Mouse (Mus musculus): ENCODE results near the gene Eif2b3. TPM values are rescaled to one million over a fixed set of nuclear protein-coding genes. Genes with fewer than 3 reads are reported as not detected.

The Eif2b3 gene
- polyA plus RNA-seq, 1 experiment from 2014 or later: 46.3 TPM

DNA sequence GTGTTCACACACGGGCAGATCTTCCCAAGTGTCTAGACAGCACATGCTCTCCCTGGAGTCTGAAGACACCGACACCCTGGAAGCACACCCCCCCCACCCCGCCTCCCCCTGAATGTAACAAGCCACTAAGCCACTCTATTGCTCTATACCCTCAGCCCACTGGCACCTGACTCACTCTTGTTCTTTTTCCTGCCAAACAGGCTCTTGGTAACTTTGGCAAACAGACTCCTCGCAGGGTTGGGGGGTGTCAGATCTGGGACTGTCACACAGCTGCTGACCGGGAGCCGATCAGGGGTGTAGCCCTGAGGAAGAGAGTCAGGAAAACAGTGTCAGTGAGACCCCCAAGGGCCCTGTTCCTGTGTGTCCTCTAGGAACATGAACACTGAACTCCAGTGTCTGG is 112.0 kb downstream of the Eif2b3 start:
- Histone ChIP-seq H3K27ac (peak overlapping the region; percentile 66), H3K4me2 (peak overlapping the region; percentile 78), H3K36me3 (peaks cover 34% of the 10 kb centered on the region), H3K27me3 (peaks cover 2% of the 10 kb centered on the region; the same call in 1 of the 2 replicates), H3K4me1 (replicated peaks) (peaks cover 40% of the 10 kb centered on the region), H3K9ac (peak overlapping the region; percentile 90; the same call in 1 of the 2 replicates), H3K4me3 (no peak overlapping the region), H3K9me3 (no peaks in the 10 kb centered on the region)
- 48% methylated on average over 6 of the region's 6 CpGs for WGBS
- ATAC-seq (ENCODE audit: low FRiP score): no peak

DNA sequence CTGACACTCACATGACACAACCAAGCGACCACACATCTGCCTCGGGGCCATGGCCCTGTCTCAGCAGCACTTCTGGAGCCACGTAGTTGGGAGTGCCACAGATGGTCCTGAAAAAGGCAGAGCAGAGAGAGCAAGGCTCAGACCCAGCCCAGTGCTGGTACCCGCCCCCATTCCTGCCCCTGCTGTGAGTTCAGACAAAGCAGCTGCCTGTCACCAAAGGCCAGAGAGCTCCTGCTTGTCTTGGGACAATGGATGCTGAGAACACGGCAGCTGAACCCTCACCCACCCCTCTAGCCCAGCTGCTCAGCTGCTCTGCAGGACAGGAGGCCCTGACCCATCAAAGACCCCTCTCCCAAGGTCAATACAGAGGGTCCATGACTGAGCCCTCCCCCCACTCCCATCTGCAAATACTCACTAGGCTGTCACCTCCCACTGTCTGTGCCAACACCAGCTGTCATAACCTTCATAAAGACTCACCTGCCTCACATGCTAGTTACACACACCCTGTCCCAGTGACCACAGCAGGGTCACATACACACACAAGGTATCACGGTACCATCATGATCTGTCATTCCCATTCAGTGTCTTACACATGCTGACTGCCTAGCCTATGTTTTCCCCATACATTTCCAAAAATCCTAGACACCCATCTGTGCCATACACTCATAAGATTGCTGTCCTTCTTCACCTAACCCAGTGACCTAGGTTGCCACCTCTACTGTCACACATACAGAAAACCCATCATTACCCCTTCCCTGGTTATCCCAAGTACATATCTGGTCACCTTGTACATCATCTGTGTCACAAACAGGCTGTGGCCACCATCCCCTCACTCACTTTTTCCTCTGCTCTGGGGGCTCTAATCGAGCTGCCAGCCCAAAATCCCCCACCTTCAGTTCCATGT is 112.9 kb downstream of the Eif2b3 start:
- H3K36me3 ChIP-seq: peaks cover 33% of the 10 kb centered on the region

DNA sequence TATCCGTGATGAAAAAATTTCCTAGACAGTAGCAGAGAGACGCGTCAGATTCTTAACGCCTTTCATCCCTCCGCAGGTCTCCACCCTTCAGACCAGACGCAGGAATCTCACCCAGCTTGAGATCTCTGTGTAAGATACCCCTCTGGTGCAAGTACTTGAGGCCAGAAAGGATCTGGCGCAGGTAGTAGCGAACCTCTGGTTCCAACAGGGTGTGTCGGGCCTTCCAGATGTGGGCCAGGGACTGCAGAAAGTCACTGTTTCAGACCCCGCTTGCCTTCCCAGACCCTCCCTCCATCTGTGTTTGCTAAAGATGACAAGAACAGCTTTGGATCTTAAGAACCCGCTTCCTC is 113.6 kb downstream of the Eif2b3 start:
- Histone ChIP-seq H3K27me3 (peaks cover 2% of the 10 kb centered on the region; the same call in 1 of the 2 replicates), H3K4me3 (peak overlapping the region; percentile 80), H3K9ac (peak overlapping the region; percentile 90), H3K27ac (peak overlapping the region; percentile 89; the same call in 1 of the 2 replicates), H3K9me3 (no peaks in the 10 kb centered on the region), H3K36me3 (peaks cover 31% of the 10 kb centered on the region), H3K4me2 (peak overlapping the region; percentile 78), H3K4me1 (replicated peaks) (peaks cover 39% of the 10 kb centered on the region)
- 6% methylated on average over 11 of the region's 11 CpGs for WGBS
- no peak for ATAC-seq (ENCODE audit: low FRiP score)

More for the DNA sequence above, 112.9 kb downstream of the Eif2b3 start:
- H3K27me3 ChIP-seq: peaks cover 2% of the 10 kb centered on the region; the same call in 1 of the 2 replicates
- WGBS: 3% methylated on average over 7 of the region's 7 CpGs
- ATAC-seq (ENCODE audit: low FRiP score): 0 out of 2 replicates have a peak, but pooled peaks have one; percentile 14
- peak overlapping the region; percentile 89 for H3K27ac ChIP-seq
- H3K4me1 ChIP-seq (replicated peaks): peaks cover 39% of the 10 kb centered on the region
- H3K4me2 ChIP-seq: peak overlapping the region; percentile 78
- no peaks in the 10 kb centered on the region for H3K9me3 ChIP-seq
- H3K9ac ChIP-seq: peak overlapping the region; percentile 90
- peak overlapping the region; percentile 80 for H3K4me3 ChIP-seq

DNA sequence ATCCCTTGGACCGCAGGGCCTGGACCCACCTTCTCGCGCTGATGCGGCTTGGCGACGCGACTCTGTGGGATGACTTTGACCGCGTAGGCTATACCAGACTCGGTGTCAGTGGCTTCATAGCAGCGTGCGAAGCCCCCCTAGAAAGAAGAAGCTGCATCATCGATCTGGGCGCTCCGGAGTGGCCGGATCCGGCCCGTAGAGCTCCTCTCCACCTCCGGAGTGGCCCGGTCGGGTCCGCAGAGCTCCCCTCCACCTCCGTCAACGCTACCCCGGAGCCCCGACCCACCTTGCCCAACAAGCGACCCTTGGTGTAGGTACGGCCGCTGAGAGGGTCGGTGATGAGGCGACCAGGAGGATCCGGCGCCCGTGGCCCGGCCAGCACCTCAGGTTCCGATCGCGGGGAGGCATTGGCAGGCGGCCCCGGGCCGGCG is 114.2 kb downstream of the Eif2b3 start:
- Histone ChIP-seq H3K9ac (peak overlapping the region; percentile 90), H3K36me3 (peaks cover 25% of the 10 kb centered on the region), H3K4me2 (peak overlapping the region; percentile 78), H3K9me3 (no peaks in the 10 kb centered on the region), H3K27me3 (peaks cover 2% of the 10 kb centered on the region; the same call in 1 of the 2 replicates), H3K4me1 (replicated peaks) (peaks cover 39% of the 10 kb centered on the region), H3K4me3 (peak overlapping the region; percentile 80), H3K27ac (peak overlapping the region; percentile 89)
- under 1% methylated on average over 42 of the region's 42 CpGs for WGBS
- ATAC-seq (ENCODE audit: low FRiP score): peak; percentile 57

DNA sequence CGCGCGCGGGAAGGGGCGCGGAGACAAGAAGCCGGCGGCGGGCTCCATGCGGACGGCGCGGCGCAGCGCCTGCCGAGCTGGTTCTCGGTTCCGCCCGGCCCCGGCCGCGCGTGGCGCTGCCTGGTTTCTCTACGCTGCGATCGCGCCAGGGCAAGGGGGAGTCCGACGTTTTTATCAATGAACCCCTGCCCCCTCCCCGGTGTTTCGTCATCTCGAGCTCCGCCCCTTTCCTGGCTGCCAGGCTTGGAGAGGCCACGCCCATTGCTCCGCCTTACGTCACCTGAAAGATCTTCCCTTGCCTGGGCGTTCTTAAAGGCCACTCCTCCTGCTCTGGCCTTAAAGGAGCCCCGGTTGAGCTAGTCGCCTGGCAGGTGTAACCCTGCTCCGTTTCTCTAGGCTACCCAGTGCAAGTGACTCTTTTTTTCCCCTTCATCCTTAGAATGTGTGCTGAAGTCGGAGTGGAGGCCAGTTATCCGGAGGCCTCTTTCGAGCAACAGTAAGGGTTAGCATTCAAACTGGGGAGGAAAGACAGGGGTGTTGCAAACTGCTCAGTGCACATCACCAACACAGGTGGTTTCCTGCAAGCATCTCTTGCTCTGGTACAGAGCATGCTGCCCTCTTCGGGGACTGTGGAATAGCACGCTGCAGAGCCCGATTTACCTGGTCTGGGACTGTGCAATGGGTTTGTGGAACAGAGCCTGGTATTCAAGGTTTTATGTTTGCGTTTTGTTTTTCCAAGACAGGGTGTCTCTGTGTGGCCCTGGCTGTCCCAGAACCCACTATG is 114.8 kb downstream of the Eif2b3 start, which contains the start of gene Plk3:
TSS of gene Plk3 (minus strand) at position 147 of the 784 bp plus-strand sequence.
- peak within 1 kb of the TSS; percentile 89 for H3K27ac ChIP-seq
- H3K9me3 ChIP-seq: no peaks in the 10 kb centered on the region
- H3K4me2 ChIP-seq: peak within 1 kb of the TSS; percentile 78
- H3K4me3 ChIP-seq: peak within 1 kb of the TSS; percentile 80
- ATAC-seq (ENCODE audit: low FRiP score): peak; percentile 89
- H3K36me3 ChIP-seq: peaks cover 18% of the 10 kb centered on the region
- 3% methylated on average over 46 of the region's 48 CpGs for WGBS
- peak within 1 kb of the TSS; percentile 90 for H3K9ac ChIP-seq
- peaks cover 2% of the 10 kb centered on the region; the same call in 1 of the 2 replicates for H3K27me3 ChIP-seq
- peaks cover 39% of the 10 kb centered on the region for H3K4me1 ChIP-seq (replicated peaks)

DNA sequence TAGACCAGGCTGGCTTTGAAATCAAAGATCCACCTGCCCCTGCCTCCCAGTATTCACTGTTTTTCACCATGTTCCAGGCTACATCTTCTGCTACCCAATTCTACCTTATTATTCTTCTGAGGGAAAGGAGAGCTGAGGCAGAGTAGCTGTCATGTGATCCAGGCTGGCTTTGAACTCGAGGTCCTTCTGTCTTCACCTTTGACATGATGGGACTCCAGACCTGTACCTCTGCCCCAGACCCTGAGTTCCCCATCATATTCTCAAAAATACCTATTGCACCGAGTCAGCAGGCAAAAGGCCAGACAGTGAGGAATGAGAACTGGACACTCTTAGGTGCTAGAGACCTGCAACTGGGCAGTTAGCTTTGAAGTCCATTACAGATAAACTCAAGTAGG is 115.4 kb downstream of the Eif2b3 start:
- Histone ChIP-seq H3K27ac (peak overlapping the region; percentile 89), H3K4me3 (peak overlapping the region; percentile 80), H3K27me3 (peaks cover 2% of the 10 kb centered on the region; the same call in 1 of the 2 replicates), H3K4me1 (replicated peaks) (peaks cover 39% of the 10 kb centered on the region), H3K36me3 (peaks cover 14% of the 10 kb centered on the region), H3K9ac (peak overlapping the region; percentile 63; the same call in 1 of the 2 replicates), H3K9me3 (no peaks in the 10 kb centered on the region), H3K4me2 (peak overlapping the region; percentile 78)
- WGBS: 34% methylated on average over 2 of the region's 2 CpGs
- no peak for ATAC-seq (ENCODE audit: low FRiP score)

DNA sequence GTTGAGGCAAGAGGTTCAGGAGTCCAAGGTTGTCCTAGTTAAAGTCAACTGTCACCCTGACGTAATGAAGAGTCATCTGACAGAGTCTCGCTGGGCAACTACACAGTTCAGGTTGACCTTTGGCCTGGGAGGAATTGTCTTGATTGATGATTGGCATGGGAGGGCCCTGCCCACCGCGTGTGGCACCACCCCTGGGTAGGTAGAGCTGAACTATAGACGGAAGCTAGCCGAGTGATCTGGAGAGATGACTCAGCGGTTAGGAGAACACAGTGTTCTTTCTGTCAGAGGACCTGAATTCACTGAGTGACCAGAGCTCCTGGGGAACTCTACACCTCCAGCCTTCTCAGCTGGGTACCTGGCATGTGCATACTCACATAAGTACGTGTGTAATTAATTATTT is 116.8 kb downstream of the Eif2b3 start:
- Histone ChIP-seq H3K36me3 (no peaks in the 10 kb centered on the region), H3K9me3 (no peaks in the 10 kb centered on the region), H3K27ac (no peak overlapping the region), H3K4me1 (replicated peaks) (peaks cover 27% of the 10 kb centered on the region), H3K27me3 (peaks cover 2% of the 10 kb centered on the region; the same call in 1 of the 2 replicates), H3K9ac (no peak overlapping the region), H3K4me3 (no peak overlapping the region), H3K4me2 (no peak overlapping the region)
- WGBS: 19% methylated on average over 8 of the region's 8 CpGs
- no peak for ATAC-seq (ENCODE audit: low FRiP score)

Other genes starting within 250 kb of the Eif2b3 start
- gene Toe1, start 211.8 kb upstream of the Eif2b3 start, polyA plus RNA-seq (2015; fragmentation: Nextera tagmentation; extraction: Ambion mirVana): 29.2 and 29.9 TPM in 2 replicates
- 8.9 and 9.0 TPM in 2 replicates for gene Mutyh, start 211.7 kb upstream of the Eif2b3 start, polyA plus RNA-seq (2015; fragmentation: Nextera tagmentation; extraction: Ambion mirVana)
- gene Hpdl, start 197.7 kb upstream of the Eif2b3 start, polyA plus RNA-seq (2015; fragmentation: Nextera tagmentation; extraction: Ambion mirVana): 0.88 and 1.2 TPM in 2 replicates
- 8.5 and 8.9 TPM in 2 replicates for gene Zswim5, start 142.0 kb upstream of the Eif2b3 start, polyA plus RNA-seq (2015; fragmentation: Nextera tagmentation; extraction: Ambion mirVana)
- 69.7 and 70.2 TPM in 2 replicates for gene Urod, start 25.0 kb upstream of the Eif2b3 start, polyA plus RNA-seq (2015; fragmentation: Nextera tagmentation; extraction: Ambion mirVana)
- gene Hectd3, start 24.1 kb upstream of the Eif2b3 start, polyA plus RNA-seq (2015; fragmentation: Nextera tagmentation; extraction: Ambion mirVana): 19.5 and 21.5 TPM in 2 replicates
- gene Ptch2, start 76.7 kb downstream of the Eif2b3 start, polyA plus RNA-seq (2015; fragmentation: Nextera tagmentation; extraction: Ambion mirVana): 6.8 and 7.9 TPM in 2 replicates
- 3.9 and 4.2 TPM in 2 replicates for gene Btbd19, start 106.3 kb downstream of the Eif2b3 start, polyA plus RNA-seq (2015; fragmentation: Nextera tagmentation; extraction: Ambion mirVana)
- gene Tctex1d4, start 107.4 kb downstream of the Eif2b3 start, polyA plus RNA-seq (2015; fragmentation: Nextera tagmentation; extraction: Ambion mirVana): 0.86 TPM in 1 of 2 replicates, not detected in the other
- 16.2 and 16.6 TPM in 2 replicates for gene Plk3, start 114.6 kb downstream of the Eif2b3 start, polyA plus RNA-seq (2015; fragmentation: Nextera tagmentation; extraction: Ambion mirVana)
- 576 and 608 TPM in 2 replicates for gene Rps8, start 136.8 kb downstream of the Eif2b3 start, polyA plus RNA-seq (2015; fragmentation: Nextera tagmentation; extraction: Ambion mirVana)
- gene Kif2c, start 163.2 kb downstream of the Eif2b3 start, polyA plus RNA-seq (2015; fragmentation: Nextera tagmentation; extraction: Ambion mirVana): 14.6 and 16.5 TPM in 2 replicates
- gene Tmem53, start 232.5 kb downstream of the Eif2b3 start, polyA plus RNA-seq (2015; fragmentation: Nextera tagmentation; extraction: Ambion mirVana): 8.5 and 10.9 TPM in 2 replicates
- 0.97 and 1.1 TPM in 2 replicates for gene Armh1, start 232.7 kb downstream of the Eif2b3 start, polyA plus RNA-seq (2015; fragmentation: Nextera tagmentation; extraction: Ambion mirVana)

All from hindbrain, embryonic 13.5 days (tissue).